Mouse (Mus musculus) ES-Bruce4 (cell line): ENCODE measurements around the gene S100pbp.

ENCODE experiments used
- CTCF ChIP-seq: IDR thresholded peaks from one replicate; pipeline ENCODE4 v1.8.1; 2011; ENCODE audit warnings: low read depth, low read length
- EP300 ChIP-seq: IDR thresholded peaks from 2 replicates; pipeline ENCODE4 v1.6.1; 2011; ENCODE audit warnings: low read depth, low read length; ENCODE audit not compliant: insufficient read depth
- POLR2A ChIP-seq: IDR thresholded peaks from one replicate; pipeline ENCODE4 v1.8.1; 2011; ENCODE audit warnings: low read length; ENCODE audit not compliant: insufficient read depth

DNA sequence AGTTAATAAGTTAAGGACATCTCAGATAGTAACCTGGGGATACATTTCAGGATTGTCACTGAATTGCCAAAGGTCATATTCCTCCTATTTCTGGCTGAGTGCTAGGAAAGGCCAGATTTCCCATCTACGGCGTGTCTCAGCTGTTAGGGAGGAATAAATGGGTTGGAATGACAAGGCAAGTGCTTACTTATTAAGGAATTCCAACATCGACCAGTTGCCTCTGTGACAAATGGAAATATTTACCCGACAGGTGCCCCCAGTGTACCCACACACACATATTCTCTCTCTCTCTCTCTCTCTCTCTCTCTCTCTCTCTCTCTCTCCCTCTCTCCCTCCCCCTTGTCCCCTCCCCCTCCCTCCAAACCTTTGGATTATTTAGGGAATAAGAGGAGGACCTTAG lies 43.6 kb downstream of the S100pbp start:
- TF ChIP-seq CTCF, result no peak
- TF ChIP-seq POLR2A, result no peak
- TF ChIP-seq EP300, result no peak
